Mouse (Mus musculus) heart, adult 2 months (tissue): ENCODE data around the gene Ripor3. TPM values are rescaled to one million over a fixed set of nuclear protein-coding genes. Genes with fewer than 3 reads are reported as not detected.

ENCODE experiments used
- DNase-seq, 2 experiments: peaks; one replicate each; pipeline ENCODE4 v3.0.0; 2021
- H3K27ac ChIP-seq: fragments of 200-600 bp; 2 replicates; pipeline ENCODE4 v1.8.1; 2022
- H3K27me3 ChIP-seq: fragments of 200-500 bp; 2 replicates; pipeline ENCODE4 v1.6.1; 2012; ENCODE audit warnings: mild to moderate bottlenecking, low read length, inconsistent platforms, mixed read lengths; ENCODE audit not compliant: control insufficient read depth, insufficient read depth
- H3K36me3 ChIP-seq: fragments of 200-500 bp; 2 replicates; pipeline ENCODE4 v1.6.1; 2012; ENCODE audit warnings: low read length, inconsistent platforms; ENCODE audit not compliant: control insufficient read depth, insufficient read depth
- H3K4me1 ChIP-seq: fragments of 200-500 bp; 2 replicates; pipeline ENCODE4 v1.6.1; 2011; ENCODE audit warnings: low read length; ENCODE audit not compliant: control insufficient read depth, insufficient read depth
- H3K4me3 ChIP-seq: fragments of 200-600 bp; 2 replicates; pipeline ENCODE4 v1.8.1; 2022
- H3K79me2 ChIP-seq: fragments of 200-500 bp; replicated peaks from 2 replicates; pipeline ENCODE4 v1.6.1; 2012; ENCODE audit warnings: mild to moderate bottlenecking, inconsistent platforms, low read length, moderate library complexity, mixed read lengths; ENCODE audit not compliant: control insufficient read depth, insufficient read depth
- H3K9ac ChIP-seq: fragments of 200-500 bp; 2 replicates; pipeline ENCODE4 v1.6.1; 2012; ENCODE audit warnings: low read depth, mild to moderate bottlenecking, control low read depth, inconsistent platforms, low read length, mixed read lengths
- CTCF ChIP-seq: fragments of 200-600 bp; IDR thresholded peaks from 2 replicates; pipeline ENCODE4 v1.8.1; 2022; ENCODE audit warnings: antibody characterized with exemption, mild to moderate bottlenecking, moderate library complexity
- EP300 ChIP-seq: fragments of 200-500 bp; IDR thresholded peaks from 2 replicates; pipeline ENCODE4 v1.6.1; 2011; ENCODE audit warnings: low read depth, low read length, control low read depth; ENCODE audit not compliant: insufficient read depth
- POLR2A ChIP-seq: fragments of 200-500 bp; IDR thresholded peaks from 2 replicates; pipeline ENCODE4 v1.6.1; 2011; ENCODE audit warnings: mild to moderate bottlenecking, low read depth, low read length, control low read depth; ENCODE audit not compliant: insufficient read depth
- WGBS: fragments of 180-500 bp; shearing (Covaris S2); methylation state at CpG from one replicate; pipeline ENCODE4 v1.1.7; 2018; 5-methylcytosine and 5-hydroxymethylcytosine counted together
- intact Hi-C: fragments of 180-260 bp; cut with DNase I; formaldehyde crosslinking; loops from one replicate; pipeline ENCODE4 v1.15.1; 2025
- polyA plus RNA-seq: library from polyadenylated mRNA; depleted of rRNA; stranded (reverse); fragments of >200 nt; gene quantifications from 2 replicates; pipeline ENCODE4 v1.2.3, GENCODE M21; 2012
- total RNA-seq, 2 experiments: library from RNA; stranded (reverse); gene quantifications; 2 replicates each; pipeline ENCODE4 v1.2.3; 2021

The Ripor3 gene
- total and polyA plus RNA-seq, 3 experiments: 0.21 to 1.5 (median 0.36) TPM

- no peak for DNase-seq
- Histone ChIP-seq H3K79me2 (no peaks in the 10 kb centered on the region), H3K4me1 (no peaks in the 10 kb centered on the region), H3K9ac (no peak overlapping the region), H3K27me3 (no peaks in the 10 kb centered on the region), H3K4me3 (no peak overlapping the region), H3K27ac (no peak overlapping the region), H3K36me3 (no peaks in the 10 kb centered on the region)
- TF ChIP-seq POLR2A (no peak), CTCF (no peak)
- intact Hi-C loops: no loop called here
- WGBS: 46% methylated on average over 3 of the region's 3 CpGs
Observed at GRCm38 (mm10) chr2:168040751-168041150, 30.3 kb upstream of the Ripor3 start.

DNA sequence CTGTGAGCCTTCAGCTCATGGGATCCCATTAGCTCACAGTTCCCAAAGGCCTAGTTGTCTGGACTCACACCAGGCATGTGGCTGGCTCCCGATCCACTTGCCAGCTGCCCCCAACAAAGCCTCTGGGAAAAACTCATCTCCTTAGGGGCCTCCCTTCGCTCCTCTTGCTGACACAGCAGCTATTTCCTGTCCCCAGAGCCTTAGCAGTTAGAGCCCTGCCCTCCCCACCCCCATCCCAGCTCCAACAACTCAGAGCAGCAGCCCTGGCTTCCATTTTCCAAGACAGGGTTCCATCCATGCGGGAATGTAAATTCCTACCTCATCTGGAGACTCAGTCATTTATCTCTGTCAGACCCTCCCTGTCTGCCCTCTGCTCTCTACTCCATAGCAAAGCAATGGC lies 26.6 kb upstream of the Ripor3 start:
- WGBS: 57% methylated on average over 3 of the region's 3 CpGs

DNA sequence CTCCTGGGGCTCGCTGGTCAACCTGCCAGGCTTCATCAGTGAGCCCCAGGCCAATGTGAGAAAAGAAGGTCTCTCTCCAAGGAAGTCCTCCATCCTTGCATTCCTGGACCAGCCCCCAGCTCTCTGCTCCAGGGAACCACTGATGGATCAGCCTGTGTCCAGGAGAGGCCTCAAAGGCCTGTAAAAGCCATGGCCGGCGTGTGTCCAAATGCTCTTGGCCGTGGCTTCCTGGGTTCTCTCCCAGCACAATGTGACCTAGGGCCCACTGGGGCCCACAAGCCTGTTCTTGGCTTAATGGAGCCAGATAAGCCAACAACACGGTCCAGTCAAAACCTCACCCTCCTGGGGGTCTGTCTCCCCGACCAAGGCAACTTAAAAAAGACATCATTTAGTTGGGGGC lies 25.5 kb upstream of the Ripor3 start:
- DNase-seq: peak; percentile 36 to 39

More for the DNA sequence above, 26.6 kb upstream of the Ripor3 start:
- Histone ChIP-seq H3K27me3 (no peaks in the 10 kb centered on the region), H3K27ac (no peak overlapping the region), H3K79me2 (no peaks in the 10 kb centered on the region), H3K4me1 (no peaks in the 10 kb centered on the region), H3K9ac (no peak overlapping the region), H3K36me3 (no peaks in the 10 kb centered on the region), H3K4me3 (no peak overlapping the region)
- DNase-seq: no peak
- TF ChIP-seq EP300 (no peak), POLR2A (no peak), CTCF (no peak)
- intact Hi-C loops: no loop called here

DNA sequence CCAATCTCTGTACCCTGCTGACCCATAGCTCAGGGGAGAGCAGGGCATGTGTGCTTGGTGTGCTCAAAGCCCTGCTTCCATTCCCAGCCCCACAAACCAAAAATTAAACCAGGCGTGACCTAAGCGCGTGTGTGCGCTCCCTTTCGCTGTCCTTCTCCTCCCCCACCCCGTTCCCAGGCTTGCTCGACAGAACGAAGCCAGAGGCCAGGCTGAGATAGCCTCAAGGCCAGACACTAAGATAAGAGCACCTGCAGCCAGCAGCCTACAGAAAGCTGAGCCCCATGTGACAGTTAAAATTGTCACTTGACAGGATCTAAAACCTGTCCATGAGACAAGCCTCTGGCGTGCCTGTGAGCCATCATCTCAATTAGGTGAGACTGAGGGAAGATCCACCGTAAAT lies 23.5 kb upstream of the Ripor3 start:
- H3K4me3 ChIP-seq: no peak overlapping the region
- DNase-seq: no peak
- no peaks in the 10 kb centered on the region for H3K4me1 ChIP-seq
- H3K79me2 ChIP-seq: no peaks in the 10 kb centered on the region
- H3K27me3 ChIP-seq: no peaks in the 10 kb centered on the region
- WGBS: 59% methylated on average over 10 of the region's 10 CpGs
- H3K9ac ChIP-seq: no peak overlapping the region
- no peak overlapping the region for H3K27ac ChIP-seq
- TF ChIP-seq EP300 (no peak), CTCF (no peak), POLR2A (no peak)
- intact Hi-C loops: no loop called here
- H3K36me3 ChIP-seq: no peaks in the 10 kb centered on the region

More for the DNA sequence above, 25.5 kb upstream of the Ripor3 start:
- Histone ChIP-seq H3K27ac (no peak overlapping the region), H3K4me1 (no peaks in the 10 kb centered on the region), H3K27me3 (no peaks in the 10 kb centered on the region), H3K79me2 (no peaks in the 10 kb centered on the region), H3K4me3 (no peak overlapping the region), H3K36me3 (no peaks in the 10 kb centered on the region), H3K9ac (no peak overlapping the region)
- intact Hi-C loops: no loop called here
- TF ChIP-seq EP300: no peak
- no peak for TF ChIP-seq POLR2A
- TF ChIP-seq CTCF: no peak
- 90% methylated on average over 6 of the region's 6 CpGs for WGBS

DNA sequence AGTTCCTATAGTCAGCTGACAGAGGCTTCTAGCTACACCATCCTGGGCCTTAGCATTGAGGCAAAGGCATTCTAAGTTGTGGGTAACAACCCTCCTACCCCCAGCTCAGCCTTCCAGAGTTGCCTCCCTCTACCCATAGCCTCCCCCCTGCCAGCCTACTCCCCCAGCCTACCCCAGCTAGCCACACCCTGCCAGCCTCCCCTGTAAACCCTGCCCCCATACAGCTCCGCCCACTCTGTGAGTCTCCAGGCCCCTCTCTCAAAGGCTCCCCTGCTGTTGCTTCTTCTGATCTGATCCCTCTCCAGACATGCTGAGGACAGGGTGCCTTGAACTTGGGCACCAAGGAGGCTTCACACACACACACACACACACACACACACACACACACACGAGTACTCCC lies 21.4 kb upstream of the Ripor3 start:
- Histone ChIP-seq H3K4me1 (no peaks in the 10 kb centered on the region), H3K9ac (no peak overlapping the region), H3K27ac (no peak overlapping the region), H3K27me3 (no peaks in the 10 kb centered on the region), H3K4me3 (no peak overlapping the region), H3K79me2 (no peaks in the 10 kb centered on the region), H3K36me3 (no peaks in the 10 kb centered on the region)
- DNase-seq: no peak
- TF ChIP-seq CTCF (no peak), EP300 (no peak), POLR2A (no peak)
- intact Hi-C loops: no loop called here
- 94% methylated on average over 2 of the region's 2 CpGs for WGBS

DNA sequence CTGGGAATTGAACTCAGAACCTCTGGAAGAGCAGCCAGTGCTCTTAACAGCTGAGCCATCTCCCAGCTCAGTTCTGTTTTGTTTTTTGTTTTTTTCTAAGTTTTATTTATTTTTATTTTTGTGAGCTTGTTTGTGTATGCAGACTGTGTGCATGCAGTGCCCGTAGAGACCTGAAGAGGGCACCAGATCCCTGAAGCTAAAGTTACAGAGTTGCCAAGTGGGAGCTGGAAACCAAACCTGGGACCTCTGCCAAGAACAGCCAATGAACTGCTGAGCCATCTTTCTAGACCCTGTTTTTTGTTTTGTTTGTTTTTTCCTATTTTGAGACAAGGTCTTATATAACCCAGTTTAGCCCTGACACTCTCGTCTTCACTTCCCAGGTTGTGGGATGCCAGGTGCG lies 18.0 kb upstream of the Ripor3 start:
- TF ChIP-seq EP300 (no peak), CTCF (peak; percentile 37)
- WGBS: 96% methylated on average over 3 of the region's 3 CpGs
- H3K4me3 ChIP-seq: no peak overlapping the region

DNA sequence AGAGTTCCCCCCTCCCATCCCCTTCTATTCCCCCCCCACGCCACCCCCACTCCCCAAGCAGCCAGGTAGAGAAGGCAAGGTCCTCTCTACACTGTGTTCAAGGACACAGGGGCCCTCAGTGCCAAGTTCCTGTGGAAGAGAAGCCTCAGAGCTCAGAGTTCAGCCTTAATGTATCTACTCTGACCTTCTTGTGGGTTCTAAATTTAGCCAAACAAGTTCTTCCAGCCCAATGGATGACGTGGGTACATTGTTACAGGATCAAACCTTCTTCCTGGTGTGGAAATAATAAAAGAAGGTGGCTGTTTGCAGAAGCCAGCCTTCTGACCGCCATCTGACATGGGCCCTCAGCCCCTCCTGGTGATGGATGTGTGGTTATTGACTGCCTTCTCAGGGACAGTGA lies 16.0 kb upstream of the Ripor3 start:
- Histone ChIP-seq H3K4me1 (no peaks in the 10 kb centered on the region; the same call in 1 of the 2 replicates), H3K79me2 (no peaks in the 10 kb centered on the region), H3K27ac (no peak overlapping the region), H3K27me3 (no peaks in the 10 kb centered on the region), H3K4me3 (no peak overlapping the region), H3K9ac (no peak overlapping the region), H3K36me3 (no peaks in the 10 kb centered on the region)
- intact Hi-C loops: no loop called here
- DNase-seq: no peak
- TF ChIP-seq CTCF (no peak), POLR2A (no peak), EP300 (no peak)
- 43% methylated on average over 3 of the region's 3 CpGs for WGBS

More for the DNA sequence above, 18.0 kb upstream of the Ripor3 start:
- Histone ChIP-seq H3K27me3 (no peaks in the 10 kb centered on the region), H3K27ac (no peak overlapping the region), H3K36me3 (no peaks in the 10 kb centered on the region), H3K4me1 (no peaks in the 10 kb centered on the region), H3K79me2 (no peaks in the 10 kb centered on the region), H3K9ac (no peak overlapping the region)
- DNase-seq: no peak
- intact Hi-C loops: no loop called here
